Mouse (Mus musculus): Measurements from ENCODE around the gene Icam5. TPM values are rescaled to one million over a fixed set of nuclear protein-coding genes. Genes with fewer than 3 reads are reported as not detected.

Gene Icam5
- 0.25 TPM for polyA plus RNA-seq (2012; fragmentation: generic; extraction: Trizol)

DNA sequence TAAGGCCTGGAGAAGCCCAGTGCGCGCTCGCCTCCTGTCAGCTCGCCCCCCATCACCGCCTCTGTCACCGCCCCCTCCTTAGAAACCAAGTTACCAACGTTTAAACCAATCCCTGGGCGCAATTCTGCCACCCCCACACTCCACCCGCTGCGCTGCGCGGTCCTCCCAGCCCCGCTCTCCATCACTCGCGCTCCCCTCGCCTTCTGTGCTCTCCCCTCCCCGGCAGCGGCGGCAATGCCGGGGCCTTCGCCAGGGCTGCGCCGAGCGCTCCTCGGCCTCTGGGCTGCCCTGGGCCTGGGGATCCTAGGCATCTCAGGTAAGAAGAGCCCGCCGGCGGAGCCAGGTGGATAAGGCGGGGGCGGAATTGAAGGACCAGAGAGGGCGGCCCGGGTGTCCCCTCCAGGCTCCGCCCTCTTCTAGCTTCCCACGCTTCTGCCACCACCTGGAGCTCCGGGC, at the start of gene Icam5:
Gene Icam5, plus strand, starts transcription at position 178 of the 456 bp plus-strand sequence.
- H3K4me2 ChIP-seq (ENCODE audit: low read depth): peak within 1 kb of the TSS; percentile 100
- H3K4me3 ChIP-seq: peak within 1 kb of the TSS; percentile 45
- no peaks in the 10 kb centered on the region for H3K79me2 ChIP-seq (ENCODE audit: control insufficient read depth, insufficient read depth)
- no peaks in the 10 kb centered on the region for H3K36me3 ChIP-seq (ENCODE audit: control insufficient read depth, insufficient read depth)
- TF ChIP-seq TCF12 (IDR thresholded peaks at IDR 0.05; ENCODE audit: insufficient read depth, poor library complexity, severe bottlenecking): no peak
- no peak for TF ChIP-seq E2F4 (IDR thresholded peaks at IDR 0.05; ENCODE audit: insufficient read depth)
- TF ChIP-seq POLR2A (IDR thresholded peaks at IDR 0.05; ENCODE audit: insufficient read length, low read depth): no peak
- no peak for TF ChIP-seq MAX (IDR thresholded peaks at IDR 0.05; ENCODE audit: low read depth)
- TF ChIP-seq POLR2AphosphoS2 (IDR thresholded peaks at IDR 0.05; ENCODE audit: insufficient read length, low read depth): no peak
- TF ChIP-seq MYOG (IDR thresholded peaks at IDR 0.05; ENCODE audit: control insufficient read depth in 1 of 3, insufficient read depth in 1 of 3, insufficient read length in 2 of 3, low read depth in 2 of 3): no peak
- TF ChIP-seq REST (IDR thresholded peaks at IDR 0.05; ENCODE audit: insufficient read depth, insufficient read length): no peak
- TF ChIP-seq USF1 (IDR thresholded peaks at IDR 0.05; ENCODE audit: low read depth): no peak
- TF ChIP-seq TCF3 (IDR thresholded peaks at IDR 0.05; ENCODE audit: insufficient read length, low read depth): no peak
- TF ChIP-seq MYOD1 (IDR thresholded peaks at IDR 0.05; ENCODE audit: control insufficient read depth in 1 of 3, insufficient read length in 2 of 3, low read depth in 2 of 3): no peak
- no peak for TF ChIP-seq CEBPB (IDR thresholded peaks at IDR 0.05; ENCODE audit: insufficient read depth, poor library complexity, severe bottlenecking)
- no peak for TF ChIP-seq SRF (IDR thresholded peaks at IDR 0.05; ENCODE audit: control insufficient read depth, insufficient read length, low read depth)
- H3K27me3 ChIP-seq (ENCODE audit: control insufficient read depth, insufficient read depth, insufficient read length): peaks cover 22% of the 10 kb centered on the region
- H3ac ChIP-seq (ENCODE audit: control insufficient read depth, insufficient read length): peak within 1 kb of the TSS; percentile 19

DNA sequence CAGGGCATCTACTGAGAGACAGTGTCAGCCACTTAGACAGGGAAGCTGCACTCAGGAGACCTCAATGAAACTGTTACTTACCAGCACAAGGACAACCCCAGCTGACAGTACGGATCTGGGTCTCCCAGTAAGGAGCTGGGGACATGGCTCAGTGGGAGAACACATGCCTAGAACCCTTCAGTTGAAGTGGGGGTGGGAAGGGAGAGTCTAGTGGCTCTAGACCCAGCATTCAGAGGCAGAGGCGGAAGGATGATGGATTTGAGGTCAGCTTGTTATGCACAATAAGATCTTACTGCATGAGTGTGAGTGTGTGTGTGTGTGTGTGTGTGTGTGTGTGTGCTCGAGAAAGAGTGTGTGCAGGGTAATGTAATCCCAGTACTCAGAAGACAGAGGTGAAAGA, 49.7 kb upstream of the Icam5 start:
- no peak overlapping the region for H3K4me3 ChIP-seq
- H3K79me2 ChIP-seq (ENCODE audit: control insufficient read depth, insufficient read depth): no peaks in the 10 kb centered on the region
- H3ac ChIP-seq (ENCODE audit: control insufficient read depth, insufficient read length): no peak overlapping the region
- no peaks in the 10 kb centered on the region for H3K36me3 ChIP-seq (ENCODE audit: control insufficient read depth, insufficient read depth)
- TF ChIP-seq E2F4 (IDR thresholded peaks at IDR 0.05; ENCODE audit: insufficient read depth) (no peak), TCF12 (IDR thresholded peaks at IDR 0.05; ENCODE audit: insufficient read depth, poor library complexity, severe bottlenecking) (no peak), TCF3 (IDR thresholded peaks at IDR 0.05; ENCODE audit: insufficient read length, low read depth) (no peak), USF1 (IDR thresholded peaks at IDR 0.05; ENCODE audit: low read depth) (no peak), MAX (IDR thresholded peaks at IDR 0.05; ENCODE audit: low read depth) (no peak), MYOG (IDR thresholded peaks at IDR 0.05; ENCODE audit: control insufficient read depth in 1 of 3, insufficient read depth in 1 of 3, insufficient read length in 2 of 3, low read depth in 2 of 3) (no peak), POLR2AphosphoS2 (IDR thresholded peaks at IDR 0.05; ENCODE audit: insufficient read length, low read depth) (no peak), POLR2A (IDR thresholded peaks at IDR 0.05; ENCODE audit: insufficient read length, low read depth) (no peak), SRF (IDR thresholded peaks at IDR 0.05; ENCODE audit: control insufficient read depth, insufficient read length, low read depth) (no peak), MYOD1 (IDR thresholded peaks at IDR 0.05; ENCODE audit: control insufficient read depth in 1 of 3, insufficient read length in 2 of 3, low read depth in 2 of 3) (no peak), CEBPB (IDR thresholded peaks at IDR 0.05; ENCODE audit: insufficient read depth, poor library complexity, severe bottlenecking) (no peak), REST (IDR thresholded peaks at IDR 0.05; ENCODE audit: insufficient read depth, insufficient read length) (no peak)
- H3K27me3 ChIP-seq (ENCODE audit: control insufficient read depth, insufficient read depth, insufficient read length): no peaks in the 10 kb centered on the region
- H3K4me2 ChIP-seq (ENCODE audit: low read depth): no peak overlapping the region

DNA sequence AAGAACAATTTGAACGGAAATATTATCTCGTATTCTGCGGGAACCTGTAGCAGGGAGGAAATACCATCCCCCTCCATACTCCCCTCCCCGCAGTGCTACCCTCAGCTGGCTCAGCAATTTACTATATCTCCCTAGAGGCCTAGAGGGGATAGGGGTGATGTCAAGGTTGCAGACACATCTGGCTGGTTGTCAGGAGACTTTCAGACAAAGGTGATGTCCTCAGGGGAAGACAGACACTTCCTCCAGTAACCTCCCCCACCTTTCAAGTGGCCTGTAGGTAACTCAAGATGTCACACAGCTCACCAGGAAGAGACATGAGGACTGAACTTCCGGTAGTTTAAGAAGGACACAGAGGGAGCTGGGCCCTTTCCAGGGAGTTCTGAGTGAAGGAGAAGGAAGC, 48.7 kb upstream of the Icam5 start:
- Histone ChIP-seq H3K4me3 (no peak overlapping the region), H3ac (ENCODE audit: control insufficient read depth, insufficient read length) (no peak overlapping the region), H3K27me3 (ENCODE audit: control insufficient read depth, insufficient read depth, insufficient read length) (peaks cover 5% of the 10 kb centered on the region), H3K79me2 (ENCODE audit: control insufficient read depth, insufficient read depth) (no peaks in the 10 kb centered on the region), H3K36me3 (ENCODE audit: control insufficient read depth, insufficient read depth) (no peaks in the 10 kb centered on the region), H3K4me2 (ENCODE audit: low read depth) (no peak overlapping the region)
- TF ChIP-seq TCF12 (IDR thresholded peaks at IDR 0.05; ENCODE audit: insufficient read depth, poor library complexity, severe bottlenecking) (no peak), POLR2A (IDR thresholded peaks at IDR 0.05; ENCODE audit: insufficient read length, low read depth) (no peak), MYOD1 (IDR thresholded peaks at IDR 0.05; ENCODE audit: control insufficient read depth in 1 of 3, insufficient read length in 2 of 3, low read depth in 2 of 3) (no peak), MYOG (IDR thresholded peaks at IDR 0.05; ENCODE audit: control insufficient read depth in 1 of 3, insufficient read depth in 1 of 3, insufficient read length in 2 of 3, low read depth in 2 of 3) (no peak), MAX (IDR thresholded peaks at IDR 0.05; ENCODE audit: low read depth) (no peak), USF1 (IDR thresholded peaks at IDR 0.05; ENCODE audit: low read depth) (no peak), TCF3 (IDR thresholded peaks at IDR 0.05; ENCODE audit: insufficient read length, low read depth) (no peak), POLR2AphosphoS2 (IDR thresholded peaks at IDR 0.05; ENCODE audit: insufficient read length, low read depth) (no peak), E2F4 (IDR thresholded peaks at IDR 0.05; ENCODE audit: insufficient read depth) (no peak), REST (IDR thresholded peaks at IDR 0.05; ENCODE audit: insufficient read depth, insufficient read length) (no peak), SRF (IDR thresholded peaks at IDR 0.05; ENCODE audit: control insufficient read depth, insufficient read length, low read depth) (no peak), CEBPB (IDR thresholded peaks at IDR 0.05; ENCODE audit: insufficient read depth, poor library complexity, severe bottlenecking) (no peak)

DNA sequence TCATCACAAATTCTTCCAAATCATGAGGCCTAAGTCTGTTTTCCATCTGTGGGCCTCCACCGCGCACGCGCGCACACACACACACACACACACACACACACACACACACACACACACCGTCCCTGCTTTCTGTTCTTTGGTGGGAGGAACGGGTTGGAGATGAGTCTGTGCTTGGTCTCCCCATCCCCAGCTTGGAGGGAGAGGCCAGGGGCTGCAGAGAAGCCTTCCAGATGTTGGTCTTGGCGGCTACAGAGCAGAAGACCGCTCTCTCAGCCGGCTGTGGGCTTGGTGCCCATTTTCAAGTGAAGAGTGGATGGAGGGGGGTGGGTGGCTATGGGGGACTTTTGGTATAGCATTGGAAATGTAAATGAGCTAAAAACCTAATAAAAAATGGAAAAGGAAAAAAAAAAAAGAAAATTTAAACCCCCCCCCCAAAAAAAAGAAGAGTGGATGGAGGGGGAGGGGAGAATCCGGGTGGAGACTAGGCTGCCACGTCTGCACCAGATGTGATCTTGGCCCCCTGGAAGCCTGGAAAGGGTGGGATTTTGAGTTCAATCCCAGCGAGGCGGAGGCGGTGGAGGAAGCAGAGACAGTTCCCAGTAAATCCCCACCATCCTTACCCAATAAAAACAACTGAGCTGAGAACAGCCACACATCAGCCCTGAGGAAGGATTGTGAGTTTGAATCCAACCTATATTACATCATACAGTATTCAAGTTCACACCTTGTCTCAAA, 44.8 kb upstream of the Icam5 start:
- Histone ChIP-seq H3K79me2 (ENCODE audit: control insufficient read depth, insufficient read depth) (no peaks in the 10 kb centered on the region), H3K4me3 (no peak overlapping the region), H3K4me2 (ENCODE audit: low read depth) (no peak overlapping the region), H3K36me3 (ENCODE audit: control insufficient read depth, insufficient read depth) (no peaks in the 10 kb centered on the region), H3ac (ENCODE audit: control insufficient read depth, insufficient read length) (no peak overlapping the region), H3K27me3 (ENCODE audit: control insufficient read depth, insufficient read depth, insufficient read length) (peaks cover 14% of the 10 kb centered on the region)
- TF ChIP-seq MYOD1 (IDR thresholded peaks at IDR 0.05; ENCODE audit: control insufficient read depth in 1 of 3, insufficient read length in 2 of 3, low read depth in 2 of 3): no peak
- TF ChIP-seq REST (IDR thresholded peaks at IDR 0.05; ENCODE audit: insufficient read depth, insufficient read length): no peak
- TF ChIP-seq MYOG (IDR thresholded peaks at IDR 0.05; ENCODE audit: control insufficient read depth in 1 of 3, insufficient read depth in 1 of 3, insufficient read length in 2 of 3, low read depth in 2 of 3): no peak
- no peak for TF ChIP-seq TCF12 (IDR thresholded peaks at IDR 0.05; ENCODE audit: insufficient read depth, poor library complexity, severe bottlenecking)
- no peak for TF ChIP-seq USF1 (IDR thresholded peaks at IDR 0.05; ENCODE audit: low read depth)
- TF ChIP-seq POLR2AphosphoS2 (IDR thresholded peaks at IDR 0.05; ENCODE audit: insufficient read length, low read depth): no peak
- TF ChIP-seq MAX (IDR thresholded peaks at IDR 0.05; ENCODE audit: low read depth): no peak
- no peak for TF ChIP-seq CEBPB (IDR thresholded peaks at IDR 0.05; ENCODE audit: insufficient read depth, poor library complexity, severe bottlenecking)
- TF ChIP-seq POLR2A (IDR thresholded peaks at IDR 0.05; ENCODE audit: insufficient read length, low read depth): no peak
- TF ChIP-seq TCF3 (IDR thresholded peaks at IDR 0.05; ENCODE audit: insufficient read length, low read depth): no peak
- no peak for TF ChIP-seq E2F4 (IDR thresholded peaks at IDR 0.05; ENCODE audit: insufficient read depth)
- TF ChIP-seq SRF (IDR thresholded peaks at IDR 0.05; ENCODE audit: control insufficient read depth, insufficient read length, low read depth): no peak

All from myocyte (in vitro differentiated cells).